Mouse (Mus musculus): ENCODE data around the gene Heatr4.
"Not testable (repeated sequence)": the region's sequence is repeated elsewhere in the genome, so short reads cannot be mapped to it uniquely, and the experiment has no call there.

Gene Heatr4

DNA sequence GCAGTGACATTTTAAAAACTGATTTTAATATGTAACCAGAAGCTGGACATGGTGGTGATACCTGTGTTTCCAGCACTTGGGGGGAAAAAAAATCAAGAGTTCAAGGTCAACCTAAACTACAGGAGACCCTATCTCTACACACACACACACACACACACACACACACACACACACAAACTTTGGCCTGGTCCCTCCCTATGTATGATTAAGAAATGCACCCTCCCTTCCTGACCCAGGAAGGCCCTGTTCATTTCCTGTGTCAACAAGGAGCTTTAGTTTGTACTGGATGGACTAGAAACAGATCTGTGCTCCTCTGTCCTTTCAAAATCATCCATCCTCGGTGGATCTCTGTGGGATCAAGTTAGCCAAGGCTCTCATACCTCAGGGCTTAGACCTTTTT, 46.1 kb downstream of the Heatr4 start:
- DNase-seq (ENCODE audit: low read depth, low spot score): not testable (repeated sequence)

DNA sequence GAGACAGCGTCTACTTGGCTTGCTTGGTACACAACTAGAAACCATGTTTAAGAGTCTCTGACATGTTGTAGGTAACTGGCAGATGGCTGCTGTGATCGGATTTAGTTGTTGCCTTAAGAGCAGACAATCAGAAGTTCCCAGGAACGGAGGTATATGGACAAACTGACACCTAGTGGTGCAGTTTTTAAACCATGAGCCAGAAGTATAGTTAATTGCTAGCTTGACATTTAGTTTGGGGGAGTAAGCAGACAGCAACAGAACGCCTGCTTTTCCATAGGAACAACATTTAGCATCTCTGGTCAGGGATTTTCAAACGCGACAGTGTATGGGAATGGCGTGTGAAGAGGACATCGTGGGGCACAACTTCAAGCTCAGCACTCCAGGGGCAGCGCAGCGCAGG, 47.1 kb downstream of the Heatr4 start:
- DNase-seq (ENCODE audit: low read depth, low spot score): no peak

DNA sequence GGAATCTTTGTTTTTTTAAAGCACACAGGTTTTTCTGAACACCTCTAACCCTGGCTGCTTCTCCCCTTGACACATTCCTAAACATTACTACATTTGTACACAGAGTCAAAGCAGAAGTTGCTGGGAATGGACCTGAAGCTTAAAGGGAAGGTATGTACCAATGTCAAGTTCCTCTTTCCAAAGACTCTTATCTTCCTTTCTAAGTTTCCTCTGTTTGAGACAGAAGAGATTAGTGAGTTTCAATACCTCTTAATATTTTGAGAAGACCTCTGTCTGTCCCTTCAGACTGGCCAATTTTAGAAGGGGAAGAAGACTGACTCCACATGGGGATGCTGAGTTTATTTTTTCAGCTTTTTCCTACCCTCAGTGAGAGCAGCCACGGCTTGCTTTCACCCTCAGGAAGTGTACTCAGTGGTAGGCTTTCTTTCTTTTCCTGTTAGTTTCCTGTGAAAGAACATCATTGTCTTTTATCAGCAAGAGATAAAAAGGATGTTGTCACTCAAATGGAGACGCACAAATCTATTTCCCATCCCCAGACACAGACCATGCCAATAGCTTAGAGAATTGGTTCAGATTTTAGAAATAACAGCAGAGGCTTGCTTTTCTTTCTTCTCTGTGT, 55.4 kb downstream of the Heatr4 start:
- no peak for DNase-seq (ENCODE audit: low read depth, low spot score)

DNA sequence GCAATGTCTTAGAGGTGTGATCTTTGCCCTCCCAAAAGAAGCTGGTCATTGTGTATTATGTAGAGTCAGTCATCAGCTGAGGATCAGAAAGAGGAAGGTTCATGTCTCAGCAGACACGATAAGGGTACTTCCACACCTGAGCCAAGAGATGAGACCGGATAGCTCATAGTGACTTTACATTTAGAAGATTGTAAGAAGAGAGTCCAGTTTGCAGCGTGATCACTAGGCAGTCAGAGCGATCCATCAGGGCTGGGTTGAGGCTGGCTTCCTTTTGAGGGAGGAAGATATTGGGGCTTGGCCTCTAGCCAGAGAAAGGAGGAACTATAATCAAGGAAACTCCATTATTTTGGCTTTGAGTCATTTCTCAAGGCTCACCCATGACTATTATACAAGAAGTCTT, 56.9 kb downstream of the Heatr4 start:
- no peak for DNase-seq (ENCODE audit: low read depth, low spot score)

DNA sequence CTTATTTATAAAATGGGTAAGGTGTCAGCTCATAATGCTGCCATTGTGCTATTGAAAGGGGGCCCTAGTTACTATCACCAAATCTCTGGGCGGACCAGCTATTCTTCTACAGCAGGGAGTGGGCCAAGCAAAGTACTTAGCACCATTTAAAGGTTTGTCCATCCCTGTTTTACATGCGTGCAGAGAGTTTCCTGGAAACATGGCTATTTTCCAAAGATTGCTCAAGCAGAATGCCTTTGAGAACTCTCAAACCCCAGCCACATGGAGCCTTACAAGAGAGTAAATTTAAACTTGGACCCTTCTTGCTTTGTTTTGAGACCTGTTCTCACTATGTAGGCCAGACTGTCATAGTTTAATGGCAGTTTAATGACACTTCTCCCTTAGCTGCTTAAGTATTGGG, 58.6 kb downstream of the Heatr4 start:
- DNase-seq (ENCODE audit: low read depth, low spot score): no peak

DNA sequence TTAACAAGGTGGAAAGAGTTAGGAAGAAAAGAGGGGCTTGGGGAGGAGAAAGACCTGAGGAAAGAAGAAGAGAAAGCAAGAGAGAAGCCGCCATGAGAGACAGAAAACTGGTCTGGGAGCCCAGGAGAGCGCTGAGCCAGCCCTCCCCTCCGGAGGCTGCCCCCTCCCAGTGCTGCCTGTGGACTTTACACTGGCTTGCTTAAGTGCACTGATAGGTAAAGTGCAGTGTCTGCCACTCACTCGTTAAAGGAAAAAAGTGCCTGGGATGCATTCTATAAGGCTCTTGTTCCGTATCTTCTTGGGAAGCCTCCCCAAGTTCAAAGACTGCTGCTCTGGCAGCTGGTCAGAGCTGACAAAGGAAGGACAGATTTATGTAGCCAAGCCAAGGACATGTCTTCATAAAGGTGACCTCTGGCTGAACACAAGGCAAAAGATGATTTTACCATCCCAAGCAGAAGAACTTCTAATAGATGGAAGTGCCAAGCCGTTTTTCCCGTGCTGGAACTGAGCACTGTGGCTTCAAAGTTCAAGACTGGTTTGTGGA, 59.4 kb downstream of the Heatr4 start:
- no peak for DNase-seq (ENCODE audit: low read depth, low spot score)

DNA sequence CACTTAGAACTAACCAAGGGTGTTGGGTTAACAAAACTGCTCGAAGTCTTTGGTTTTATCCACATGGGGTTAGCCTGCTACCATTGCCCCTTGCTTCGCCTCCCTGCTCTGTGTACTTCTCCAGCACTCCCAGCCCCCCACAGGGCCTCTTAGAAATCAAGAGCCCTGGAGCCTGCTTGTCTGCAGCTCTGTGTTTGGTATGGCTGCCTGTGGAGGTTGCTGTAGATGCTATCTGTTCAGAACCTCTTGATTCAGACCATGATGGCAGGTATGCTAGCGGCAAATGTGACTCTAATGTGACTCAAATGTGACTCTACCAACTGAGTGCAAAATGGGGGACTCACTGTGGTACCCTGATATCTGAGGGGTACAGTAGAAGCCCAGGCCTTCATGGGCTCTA, 60.3 kb downstream of the Heatr4 start:
- no peak for DNase-seq (ENCODE audit: low read depth, low spot score)

DNA sequence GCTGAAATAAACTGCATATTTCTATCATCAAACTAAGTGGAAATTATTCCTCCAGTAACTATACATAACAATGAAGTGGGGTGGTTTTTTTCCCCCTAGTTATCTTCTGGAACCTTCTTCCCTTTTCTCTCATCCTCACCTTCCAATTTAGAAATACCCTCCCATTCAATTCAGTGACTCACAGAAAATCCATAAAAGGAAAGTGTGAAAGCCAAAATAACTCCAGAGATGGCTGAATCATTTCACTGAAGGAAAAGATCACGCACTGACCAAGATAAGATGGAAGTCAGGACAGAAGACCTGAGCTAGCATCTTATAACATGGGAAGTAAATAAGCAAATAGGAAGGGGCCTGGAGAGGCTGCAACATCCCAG, 61.2 kb downstream of the Heatr4 start:
- DNase-seq (ENCODE audit: low read depth, low spot score): no peak

DNA sequence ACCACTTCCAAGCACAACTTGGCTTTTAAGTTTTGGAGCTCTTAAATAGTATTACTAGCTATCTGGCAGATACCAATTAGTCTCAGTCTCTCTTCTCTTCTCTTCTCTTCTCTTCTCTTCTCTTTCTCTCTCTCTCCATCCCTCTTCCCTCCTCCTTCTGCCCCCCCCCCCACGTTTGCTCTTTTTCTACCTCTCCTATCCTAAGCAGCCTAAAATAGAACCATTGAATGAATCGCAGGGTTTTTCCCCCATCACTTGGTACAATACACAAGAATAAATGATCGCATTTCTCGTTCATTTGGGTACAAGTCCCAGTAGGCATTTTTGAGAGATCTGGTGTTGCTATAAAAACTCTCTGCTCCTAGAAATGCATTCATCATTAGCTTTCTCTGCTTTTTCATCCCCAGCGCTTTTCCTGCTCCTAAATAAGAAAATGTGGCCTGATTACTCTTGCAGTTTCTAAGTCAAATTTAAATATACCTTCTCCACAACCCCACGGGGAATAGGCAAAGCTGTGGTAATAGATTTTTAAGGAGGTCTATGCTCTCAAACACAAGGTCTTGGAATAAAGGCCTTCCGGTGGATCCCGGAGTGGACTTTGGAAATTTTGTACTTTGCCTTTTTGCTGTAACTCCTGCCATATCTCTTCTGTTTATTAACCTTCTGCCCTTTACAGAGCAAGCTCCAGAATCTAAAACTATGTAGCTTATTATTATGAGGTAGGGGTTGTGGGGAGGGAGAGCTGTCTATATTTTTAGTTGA, 61.7 kb downstream of the Heatr4 start:
- no peak for DNase-seq (ENCODE audit: low read depth, low spot score)

DNA sequence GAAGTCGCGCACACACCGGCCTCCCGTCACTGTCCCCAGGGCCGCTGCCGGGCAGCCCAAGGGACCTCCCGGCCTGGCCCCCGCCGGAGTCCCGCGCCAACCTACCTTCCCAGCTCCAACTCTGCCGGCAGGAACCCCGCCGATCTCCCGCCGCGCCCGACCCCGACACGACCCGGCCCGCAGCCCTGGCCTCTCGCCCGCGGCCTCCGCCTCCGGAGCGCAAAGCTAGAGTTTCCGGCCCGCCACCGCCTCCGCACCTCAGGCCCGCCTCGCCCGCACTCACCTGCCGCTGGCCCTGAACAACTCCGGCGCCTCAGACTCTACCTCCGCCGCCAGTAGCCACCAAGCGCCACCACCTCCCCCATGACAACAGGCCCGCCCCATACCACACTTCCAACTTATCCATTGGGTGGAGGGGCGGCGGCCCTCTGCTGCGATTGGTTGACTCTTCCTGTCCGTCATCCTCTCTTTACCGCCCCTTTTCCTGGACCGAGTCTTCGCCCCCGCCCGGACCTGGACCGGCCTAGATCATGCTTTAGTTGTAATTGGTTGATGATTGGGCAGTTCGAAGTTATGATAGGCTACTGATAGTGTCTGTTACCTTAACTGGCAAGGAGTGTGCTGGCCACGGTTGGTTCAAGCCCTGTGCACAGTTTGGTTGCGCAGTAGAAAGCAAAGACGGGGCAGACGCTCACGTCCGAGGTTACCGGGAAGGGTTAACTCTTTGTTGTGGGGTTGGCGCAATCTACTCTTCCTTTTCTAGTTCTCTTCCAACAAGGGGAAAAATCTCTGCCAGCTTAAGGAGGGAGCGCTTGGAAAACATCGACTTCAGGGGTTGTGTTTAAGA, 62.9 kb downstream of the Heatr4 start, which contains the start of gene Numb:
Numb (minus strand) TSS at position 400 of the 847 bp plus-strand sequence.
- DNase-seq (ENCODE audit: low read depth, low spot score): peak; percentile 99

DNA sequence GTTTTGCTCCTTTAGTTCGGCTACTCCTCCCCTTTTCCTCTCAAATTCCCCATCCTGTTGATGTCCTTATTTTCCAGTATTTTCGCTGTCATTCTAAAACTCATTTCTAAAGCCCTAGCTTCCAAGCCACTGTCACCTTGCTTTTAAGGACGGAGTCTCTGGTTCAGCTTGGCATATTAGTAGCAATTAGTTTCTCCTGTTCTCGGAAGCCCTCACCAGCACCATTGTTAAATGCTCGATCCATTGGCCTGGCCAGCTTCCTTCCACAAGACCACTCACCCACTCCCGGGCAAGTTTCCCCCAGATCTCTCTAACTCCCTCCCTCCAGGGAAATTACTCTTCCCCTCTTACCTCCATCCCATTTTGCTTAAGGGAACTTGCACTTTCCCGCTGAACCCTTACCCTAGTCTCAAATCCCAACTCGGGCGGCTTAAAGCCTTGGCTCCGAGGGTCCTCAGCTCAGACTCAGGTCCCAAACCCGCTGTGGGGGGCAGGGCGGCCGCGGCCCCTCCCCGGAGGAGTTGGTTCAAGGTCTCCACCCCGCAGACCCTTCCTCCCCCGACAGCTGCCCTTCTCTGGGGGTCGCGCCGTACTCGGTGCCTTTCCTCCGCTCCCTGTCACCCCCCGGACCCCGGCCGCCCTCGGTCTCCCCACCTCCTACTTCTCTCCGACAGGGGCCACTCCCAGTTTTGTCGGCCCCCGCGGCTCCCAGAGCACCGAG, 63.8 kb downstream of the Heatr4 start:
- DNase-seq (ENCODE audit: low read depth, low spot score): peak; percentile 30

DNA sequence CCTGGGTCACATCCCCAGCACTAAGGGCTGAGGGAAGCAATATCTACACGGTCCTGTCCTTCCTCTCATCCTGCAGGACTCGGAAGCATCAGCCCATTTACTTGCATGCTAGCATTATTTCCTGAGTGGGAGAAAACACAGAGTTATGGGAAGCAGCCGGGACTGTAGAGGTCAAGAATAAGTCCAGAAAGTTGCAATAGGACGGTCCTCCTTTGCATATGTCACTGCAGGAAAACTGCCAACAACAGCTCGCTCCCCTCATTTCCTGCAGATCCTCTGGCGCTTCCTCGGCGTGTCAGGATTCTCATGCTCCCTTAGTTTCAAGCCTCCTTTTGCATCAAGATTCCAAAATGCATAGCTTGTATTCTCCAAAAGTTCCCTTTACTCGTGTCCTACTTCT, 67.8 kb downstream of the Heatr4 start:
- no peak for DNase-seq (ENCODE audit: low read depth, low spot score)

DNA sequence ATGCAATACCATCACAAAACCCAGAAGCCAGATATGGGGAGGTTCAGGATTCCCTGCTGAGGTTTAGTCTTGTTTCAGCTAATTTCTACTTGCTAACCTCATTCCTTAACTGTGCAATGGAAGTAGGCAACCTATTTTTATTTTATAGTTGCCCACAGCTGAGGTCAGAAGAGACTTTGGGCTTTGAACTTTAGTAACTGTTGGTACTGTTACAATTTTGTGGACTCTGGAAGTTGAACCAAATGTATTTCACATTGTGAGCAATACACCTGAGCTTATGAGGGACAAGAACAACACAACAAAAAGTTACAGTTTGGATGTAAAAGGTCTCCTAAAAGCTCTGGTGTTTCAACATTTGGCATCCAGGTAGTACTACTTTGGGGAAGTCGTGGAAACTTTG, 69.9 kb downstream of the Heatr4 start:
- no peak for DNase-seq (ENCODE audit: low read depth, low spot score)

DNA sequence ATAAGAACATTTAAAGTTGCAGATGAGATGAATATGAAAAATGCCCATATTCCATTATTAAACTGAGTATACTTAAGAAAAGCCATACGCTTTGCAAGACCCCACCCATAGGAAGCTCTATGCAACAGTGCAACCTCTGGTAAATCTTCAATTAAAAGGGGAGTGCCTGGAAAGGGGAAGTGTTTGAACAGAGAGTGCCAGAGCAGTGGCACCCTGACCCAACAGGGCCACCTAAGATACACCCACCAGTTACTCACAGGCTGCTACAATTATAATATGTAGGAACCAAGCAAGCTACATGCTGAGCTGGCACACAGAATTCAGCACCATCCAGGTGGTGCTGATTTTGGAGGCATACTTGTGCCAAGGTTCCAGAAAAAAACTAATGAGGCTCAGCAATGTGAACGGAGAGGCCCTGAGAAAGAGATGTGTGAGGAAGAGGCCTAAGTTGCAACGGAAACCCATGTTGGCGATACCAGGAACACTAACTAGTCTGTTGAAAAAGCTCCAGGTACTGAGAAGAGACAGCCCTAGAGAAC, 70.4 kb downstream of the Heatr4 start:
- no peak for DNase-seq (ENCODE audit: low read depth, low spot score)

DNA sequence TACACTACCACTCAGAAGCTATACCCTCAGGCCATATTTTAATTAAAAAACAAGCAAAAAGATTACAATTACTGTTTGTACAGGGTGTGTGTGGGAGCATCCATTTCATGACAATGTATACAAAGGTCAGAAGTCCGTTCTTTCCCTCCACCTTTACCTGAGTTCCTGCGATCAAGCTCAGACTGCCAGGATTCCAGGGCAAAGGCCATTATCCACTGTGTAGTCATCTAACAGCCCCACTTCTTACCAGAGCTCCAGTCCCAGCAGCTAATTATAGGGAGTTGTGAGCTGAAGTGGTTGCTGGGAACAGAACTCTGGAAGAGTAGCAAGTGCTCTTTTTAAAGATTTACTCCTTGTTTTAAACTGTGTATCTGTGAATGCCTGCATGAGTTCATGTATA, 74.2 kb downstream of the Heatr4 start:
- no peak for DNase-seq (ENCODE audit: low read depth, low spot score)

All from mesoderm, embryonic 11.5 days (tissue).